Mouse (Mus musculus): Measurements from ENCODE around the gene Arhgdia. TPM values are rescaled to one million over a fixed set of nuclear protein-coding genes. Genes with fewer than 3 reads are reported as not detected.

Gene Arhgdia
- polyA plus RNA-seq, 1 experiment = 500 TPM

DNA sequence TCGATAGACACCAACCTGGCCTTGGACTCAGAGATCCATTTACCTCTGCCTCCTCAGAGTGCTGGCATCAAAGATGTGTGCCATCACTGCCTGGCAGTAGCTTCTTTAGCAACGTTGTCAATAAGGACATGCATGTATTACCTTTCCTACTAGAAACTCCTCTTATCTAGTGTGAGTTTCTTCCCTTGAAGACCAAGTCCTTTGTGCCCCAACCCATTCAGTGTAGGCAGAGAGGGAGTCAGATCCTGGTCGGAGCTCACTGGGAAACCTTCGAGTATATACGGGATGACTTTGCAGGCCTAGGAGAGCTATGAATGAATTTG lies 7.2 kb downstream of the Arhgdia start:
- no peak for TF ChIP-seq CTCF (IDR thresholded peaks at IDR 0.05; ENCODE audit: borderline replicate concordance, insufficient read depth, low read length)
- TF ChIP-seq POLR2A (IDR thresholded peaks at IDR 0.05; ENCODE audit: low read depth, low read length) = peak; percentile 58
- Histone ChIP-seq H3K4me1 (ENCODE audit: control insufficient read depth, insufficient read depth, low read length) (peaks cover 14% of the 10 kb centered on the region; the same call in 1 of the 2 replicates), H3K4me3 (ENCODE audit: insufficient read depth, low read length) (peak overlapping the region; percentile 72), H3K27ac (ENCODE audit: insufficient read depth, low read length) (peak overlapping the region; percentile 44)

DNA sequence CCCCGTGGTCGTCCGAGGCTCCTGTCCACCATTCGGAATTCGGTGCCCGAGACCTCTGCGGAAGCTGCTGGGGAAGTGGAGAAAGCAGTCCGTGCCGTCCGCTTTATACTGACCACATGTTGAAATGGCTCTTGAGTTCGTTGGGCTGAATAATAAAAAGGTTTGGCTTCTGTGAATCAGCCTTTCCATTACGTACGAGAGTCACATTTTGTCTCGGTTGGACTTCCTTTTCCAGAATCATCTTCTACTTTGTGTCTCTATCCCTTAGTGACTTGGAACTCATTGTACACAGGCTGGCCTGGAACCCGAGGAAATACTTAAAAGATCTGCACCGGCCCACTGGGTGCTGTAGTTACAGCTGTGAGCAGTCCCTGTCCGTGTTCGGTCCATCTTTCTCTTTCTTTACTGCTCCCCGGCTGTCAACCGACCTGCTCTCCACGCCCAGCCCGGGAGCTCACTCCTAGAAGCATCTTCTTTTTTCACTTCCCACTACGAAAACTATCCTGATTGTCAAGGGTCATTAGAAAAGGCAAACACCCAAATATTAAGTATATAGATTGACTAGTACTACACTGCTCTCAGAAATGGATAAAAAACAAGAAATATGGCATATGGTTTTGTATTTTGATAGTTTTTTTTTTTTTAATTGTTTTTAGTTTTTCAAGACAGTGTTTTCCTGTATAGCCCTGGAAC lies 7.7 kb downstream of the Arhgdia start:
- peak overlapping the region; percentile 95 for H3K27ac ChIP-seq (ENCODE audit: insufficient read depth, low read length)
- peak overlapping the region; percentile 72 for H3K4me3 ChIP-seq (ENCODE audit: insufficient read depth, low read length)
- H3K4me1 ChIP-seq (ENCODE audit: control insufficient read depth, insufficient read depth, low read length) = peaks cover 9% of the 10 kb centered on the region; the same call in 1 of the 2 replicates
- no peak; the same call in 1 of the 2 replicates for TF ChIP-seq POLR2A (IDR thresholded peaks at IDR 0.05; ENCODE audit: low read depth, low read length)
- TF ChIP-seq CTCF (IDR thresholded peaks at IDR 0.05; ENCODE audit: borderline replicate concordance, insufficient read depth, low read length) = no peak

DNA sequence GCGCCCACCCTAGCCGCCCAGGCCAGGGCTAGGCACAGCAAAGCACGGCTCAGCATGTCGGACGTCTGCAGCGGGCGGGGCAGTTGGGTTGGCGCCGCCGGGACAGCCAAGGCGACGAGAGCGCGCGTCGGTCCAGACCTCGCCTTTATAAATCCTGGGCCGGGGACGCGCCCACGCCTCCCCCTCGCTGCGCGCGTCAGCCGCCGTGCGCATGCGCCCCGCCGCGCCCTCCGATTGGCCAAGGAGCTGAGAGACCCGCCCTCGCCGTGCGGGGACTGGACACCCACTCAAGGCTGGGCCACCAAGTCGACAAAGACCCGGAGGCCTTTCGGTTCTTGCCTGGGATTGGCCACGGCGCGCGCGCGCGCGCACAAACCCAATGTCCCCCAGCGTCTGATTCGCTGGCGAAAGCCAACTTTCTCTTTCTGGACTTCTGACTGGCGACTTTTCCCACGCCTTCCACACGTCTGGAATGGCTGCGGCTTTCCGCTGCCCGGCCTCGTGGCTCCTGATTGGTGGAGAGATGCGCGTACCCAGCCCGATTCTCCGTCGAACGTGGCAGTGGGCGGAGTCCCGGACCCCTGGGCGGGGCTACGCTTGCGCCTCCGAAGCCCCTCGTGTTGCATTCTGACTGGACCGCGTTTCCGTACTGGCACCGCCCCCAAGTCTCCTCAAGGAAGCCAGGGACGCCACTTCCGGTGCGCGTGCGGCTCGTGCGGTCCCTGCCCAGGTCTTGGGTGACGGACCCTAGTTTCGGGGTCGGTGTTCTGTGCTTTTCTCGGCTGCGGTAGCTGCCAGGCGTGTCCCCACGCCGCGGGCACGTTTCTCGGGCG lies 8.5 kb downstream of the Arhgdia start, which contains the start of gene P4hb:
P4hb (minus strand) TSS at position 502 of the 833 bp plus-strand sequence.
- Histone ChIP-seq H3K4me3 (ENCODE audit: insufficient read depth, low read length) (peak within 1 kb of the TSS; percentile 98), H3K27ac (ENCODE audit: insufficient read depth, low read length) (peak within 1 kb of the TSS; percentile 95), H3K4me1 (ENCODE audit: control insufficient read depth, insufficient read depth, low read length) (peaks cover 8% of the 10 kb centered on the region; the same call in 1 of the 2 replicates)
- TF ChIP-seq POLR2A (IDR thresholded peaks at IDR 0.05; ENCODE audit: low read depth, low read length) (peak; percentile 100), CTCF (IDR thresholded peaks at IDR 0.05; ENCODE audit: borderline replicate concordance, insufficient read depth, low read length) (no peak)

DNA sequence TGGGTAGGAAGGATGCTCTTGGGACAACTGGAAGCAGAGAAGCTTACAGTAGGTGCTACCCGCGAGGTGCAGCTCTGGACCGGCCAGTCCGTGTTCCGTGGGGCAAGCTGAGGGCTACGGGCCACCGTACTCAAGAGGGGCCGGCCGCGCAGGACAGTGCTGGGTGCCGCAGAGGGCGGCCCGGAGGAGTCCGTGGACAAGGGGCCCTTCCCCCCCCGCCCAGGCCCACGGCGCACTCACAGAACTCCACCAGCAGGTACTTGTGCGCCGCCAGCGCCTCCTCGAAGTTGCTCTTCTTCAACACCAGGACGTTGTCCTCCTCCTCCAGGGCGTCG lies 9.0 kb downstream of the Arhgdia start:
- 0 out of 2 replicates have a peak overlapping the region, but pooled peaks have one; percentile 30 for H3K27ac ChIP-seq (ENCODE audit: insufficient read depth, low read length)
- TF ChIP-seq POLR2A (IDR thresholded peaks at IDR 0.05; ENCODE audit: low read depth, low read length) (no peak), CTCF (IDR thresholded peaks at IDR 0.05; ENCODE audit: borderline replicate concordance, insufficient read depth, low read length) (no peak)
- peaks cover 8% of the 10 kb centered on the region; the same call in 1 of the 2 replicates for H3K4me1 ChIP-seq (ENCODE audit: control insufficient read depth, insufficient read depth, low read length)
- H3K4me3 ChIP-seq (ENCODE audit: insufficient read depth, low read length) = peak overlapping the region; percentile 98

DNA sequence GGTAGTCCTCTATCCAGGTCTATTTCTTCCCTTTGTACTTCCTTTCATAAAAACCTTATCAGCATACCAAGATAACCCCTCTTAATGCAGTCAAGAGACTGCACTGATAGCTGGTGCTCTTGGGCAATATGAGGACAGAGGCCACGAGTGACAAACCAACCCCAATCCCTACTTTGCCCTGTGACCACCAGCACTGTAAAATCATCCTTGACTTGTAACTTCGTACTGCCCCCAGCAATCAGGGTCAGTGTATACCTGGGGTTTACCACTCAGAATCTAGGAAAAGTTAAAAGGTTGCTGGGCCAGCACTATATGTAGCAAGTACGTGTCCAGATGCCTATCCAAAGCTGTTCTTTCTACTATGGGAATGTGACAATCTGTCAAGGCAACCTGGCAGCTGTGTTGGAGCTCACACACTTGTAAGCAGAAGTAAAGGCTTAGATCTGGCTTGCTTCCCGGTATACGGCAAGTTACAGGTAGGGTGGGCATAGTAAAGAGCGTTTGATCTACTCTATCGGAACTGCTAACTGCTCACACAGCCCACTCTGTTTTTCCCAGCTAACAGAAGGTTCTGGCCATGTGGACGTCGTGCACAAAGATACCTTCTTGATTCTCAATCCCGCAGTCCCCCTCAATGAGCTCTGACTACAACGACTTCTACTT lies 9.5 kb downstream of the Arhgdia start:
- H3K4me1 ChIP-seq (ENCODE audit: control insufficient read depth, insufficient read depth, low read length) = peaks cover 8% of the 10 kb centered on the region; the same call in 1 of the 2 replicates
- H3K27ac ChIP-seq (ENCODE audit: insufficient read depth, low read length) = no peak overlapping the region
- H3K4me3 ChIP-seq (ENCODE audit: insufficient read depth, low read length) = peak overlapping the region; percentile 98
- TF ChIP-seq POLR2A (IDR thresholded peaks at IDR 0.05; ENCODE audit: low read depth, low read length) (no peak), CTCF (IDR thresholded peaks at IDR 0.05; ENCODE audit: borderline replicate concordance, insufficient read depth, low read length) (no peak)

DNA sequence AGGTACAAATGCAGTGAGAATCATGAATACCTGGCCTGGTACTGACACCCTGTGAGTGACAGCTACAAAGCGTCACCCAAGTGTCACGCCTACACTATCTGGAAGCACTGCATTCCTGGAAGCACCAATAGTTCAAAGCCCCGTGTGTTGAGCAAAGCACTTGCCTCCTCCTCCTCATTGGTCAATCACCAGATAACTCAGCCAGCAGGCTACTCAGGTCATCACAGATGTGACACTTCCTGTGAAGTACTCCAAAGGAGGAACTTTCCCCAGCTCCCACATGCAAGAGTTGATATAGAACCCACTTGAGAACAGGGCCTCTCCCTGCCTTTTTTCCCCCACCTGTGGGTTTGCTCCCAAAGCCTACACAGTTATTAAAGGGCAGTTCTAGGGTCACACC lies 10.3 kb downstream of the Arhgdia start:
- no peak overlapping the region for H3K27ac ChIP-seq (ENCODE audit: insufficient read depth, low read length)
- TF ChIP-seq POLR2A (IDR thresholded peaks at IDR 0.05; ENCODE audit: low read depth, low read length) (no peak), CTCF (IDR thresholded peaks at IDR 0.05; ENCODE audit: borderline replicate concordance, insufficient read depth, low read length) (no peak)

DNA sequence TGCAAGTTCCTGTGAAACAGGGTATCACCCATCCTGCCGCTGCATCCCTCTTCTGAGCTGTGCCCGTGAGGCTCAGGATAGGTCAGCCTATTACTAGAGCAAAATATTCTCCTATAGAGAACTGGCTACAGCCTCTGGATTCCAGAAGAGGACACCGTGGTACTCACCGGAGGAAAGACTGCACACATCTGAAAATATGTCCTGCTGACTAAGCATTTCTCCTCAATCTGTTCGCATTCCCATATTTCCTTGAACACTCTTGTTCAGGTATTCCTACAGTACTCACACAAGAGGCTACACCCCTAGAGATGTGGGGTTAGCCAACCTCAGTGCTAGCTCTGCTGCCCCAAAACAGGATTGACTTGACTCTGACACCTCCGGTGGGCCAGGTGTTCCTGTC lies 13.1 kb downstream of the Arhgdia start:
- peaks cover 8% of the 10 kb centered on the region; the same call in 1 of the 2 replicates for H3K4me1 ChIP-seq (ENCODE audit: control insufficient read depth, insufficient read depth, low read length)
- no peak overlapping the region for H3K27ac ChIP-seq (ENCODE audit: insufficient read depth, low read length)
- TF ChIP-seq CTCF (IDR thresholded peaks at IDR 0.05; ENCODE audit: borderline replicate concordance, insufficient read depth, low read length) = no peak
- TF ChIP-seq POLR2A (IDR thresholded peaks at IDR 0.05; ENCODE audit: low read depth, low read length) = no peak
- no peak overlapping the region for H3K4me3 ChIP-seq (ENCODE audit: insufficient read depth, low read length)

More for the DNA sequence above, 10.3 kb downstream of the Arhgdia start:
- peaks cover 8% of the 10 kb centered on the region; the same call in 1 of the 2 replicates for H3K4me1 ChIP-seq (ENCODE audit: control insufficient read depth, insufficient read depth, low read length)
- peak overlapping the region; percentile 98 for H3K4me3 ChIP-seq (ENCODE audit: insufficient read depth, low read length)

DNA sequence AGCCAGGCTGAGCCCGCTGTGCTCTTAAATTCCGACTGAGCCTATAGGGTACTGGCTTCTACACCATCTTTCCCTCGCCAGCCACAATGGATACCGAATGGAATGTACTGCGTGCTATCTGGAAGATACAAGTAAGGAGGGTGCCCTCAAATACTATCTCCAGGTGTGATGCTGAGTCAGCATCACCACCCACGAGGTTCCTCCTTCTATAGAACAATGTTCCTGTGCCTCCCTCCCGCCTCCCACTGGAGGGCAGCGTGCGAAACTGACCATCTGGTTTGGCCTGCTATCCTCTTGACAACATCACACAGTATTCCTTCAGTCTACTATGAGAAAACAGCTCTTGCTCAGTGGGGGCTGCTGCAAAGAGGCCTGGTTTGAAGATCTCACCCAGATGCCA lies 16.3 kb downstream of the Arhgdia start:
- H3K4me1 ChIP-seq (ENCODE audit: control insufficient read depth, insufficient read depth, low read length) = peaks cover 3% of the 10 kb centered on the region; the same call in 1 of the 2 replicates
- TF ChIP-seq POLR2A (IDR thresholded peaks at IDR 0.05; ENCODE audit: low read depth, low read length) (no peak), CTCF (IDR thresholded peaks at IDR 0.05; ENCODE audit: borderline replicate concordance, insufficient read depth, low read length) (peak; percentile 54; the same call in 1 of the 2 replicates)
- no peak overlapping the region for H3K4me3 ChIP-seq (ENCODE audit: insufficient read depth, low read length)
- H3K27ac ChIP-seq (ENCODE audit: insufficient read depth, low read length) = no peak overlapping the region

DNA sequence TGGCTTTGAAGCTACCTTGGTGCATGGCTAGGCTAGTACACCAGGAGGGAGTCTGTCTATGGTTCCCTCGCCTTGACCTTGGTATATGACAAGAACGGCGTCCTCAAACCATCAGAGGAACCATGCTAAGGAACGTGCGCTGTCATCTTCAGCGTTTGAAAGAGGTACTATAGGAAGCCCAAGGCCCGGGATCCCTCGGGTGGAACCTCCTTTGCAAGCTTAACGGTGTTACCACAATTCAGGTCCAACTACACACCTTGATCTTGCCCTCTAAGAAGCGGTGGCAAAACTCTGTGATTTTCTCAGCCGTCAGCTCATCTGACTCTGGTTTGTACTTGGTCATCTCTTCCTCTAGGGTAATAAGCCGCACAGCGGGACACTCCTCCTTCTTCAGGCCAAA lies 18.5 kb downstream of the Arhgdia start:
- Histone ChIP-seq H3K27ac (ENCODE audit: insufficient read depth, low read length) (no peak overlapping the region), H3K4me3 (ENCODE audit: insufficient read depth, low read length) (no peak overlapping the region), H3K4me1 (ENCODE audit: control insufficient read depth, insufficient read depth, low read length) (no peaks in the 10 kb centered on the region; the same call in 1 of the 2 replicates)
- TF ChIP-seq POLR2A (IDR thresholded peaks at IDR 0.05; ENCODE audit: low read depth, low read length) (no peak), CTCF (IDR thresholded peaks at IDR 0.05; ENCODE audit: borderline replicate concordance, insufficient read depth, low read length) (no peak)

Data from embryonic fibroblast, embryonic 13.5 days (primary cell).